Mouse (Mus musculus): Measurements from ENCODE around the gene Fbxw5. TPM values are rescaled to one million over a fixed set of nuclear protein-coding genes. Genes with fewer than 3 reads are reported as not detected.

Gene Fbxw5
- polyA plus RNA-seq, 1 experiment from 2014 or later: 88.3 TPM

GRCm38 (mm10) chr2:25533707-25534106 is 33.2 kb downstream of the Fbxw5 start:
- Histone ChIP-seq H3K9me3 (ENCODE audit: control insufficient read depth, low read length) (no peaks in the 10 kb centered on the region), H3K36me3 (ENCODE audit: control insufficient read depth, insufficient read depth, low read length) (peaks cover 7% of the 10 kb centered on the region; the same call in 1 of the 2 replicates)
- 94% methylated on average over 2 of the region's 2 CpGs for whole genome bisulfite sequencing

GRCm38 (mm10) chr2:25534178-25534865 is 33.8 kb downstream of the Fbxw5 start:
- Histone ChIP-seq H3K9ac (ENCODE audit: low read length) (no peak overlapping the region), H3K27me3 (ENCODE audit: control insufficient read depth, insufficient read depth, low read length) (no peaks in the 10 kb centered on the region), H3K4me2 (ENCODE audit: low read depth) (no peak overlapping the region), H3K36me3 (ENCODE audit: control insufficient read depth, insufficient read depth, low read length) (peaks cover 5% of the 10 kb centered on the region; the same call in 1 of the 2 replicates), H3K4me1 (ENCODE audit: control insufficient read depth, insufficient read depth, low read length) (no peaks in the 10 kb centered on the region), H3K9me3 (ENCODE audit: control insufficient read depth, low read length) (no peaks in the 10 kb centered on the region), H3K4me3 (ENCODE audit: low read depth, low read length) (no peak overlapping the region), H3K27ac (ENCODE audit: low read depth, low read length) (no peak overlapping the region)
- 90% methylated on average over 3 of the region's 3 CpGs for WGBS
- no peak for ATAC-seq (ENCODE audit: insufficient read depth, low FRiP score, low TSS enrichment)
- DNase-seq (ENCODE audit: low spot score): no peak

More at GRCm38 (mm10) chr2:25533707-25534106, 33.2 kb downstream of the Fbxw5 start:
- ATAC-seq (ENCODE audit: insufficient read depth, low FRiP score, low TSS enrichment) (no peak), DNase-seq (ENCODE audit: low spot score) (no peak)
- no peak overlapping the region for H3K9ac ChIP-seq (ENCODE audit: low read length)
- no peaks in the 10 kb centered on the region for H3K4me1 ChIP-seq (ENCODE audit: control insufficient read depth, insufficient read depth, low read length)
- H3K27ac ChIP-seq (ENCODE audit: low read depth, low read length): no peak overlapping the region
- no peak overlapping the region for H3K4me2 ChIP-seq (ENCODE audit: low read depth)
- H3K27me3 ChIP-seq (ENCODE audit: control insufficient read depth, insufficient read depth, low read length): no peaks in the 10 kb centered on the region
- no peak overlapping the region for H3K4me3 ChIP-seq (ENCODE audit: low read depth, low read length)

- no peak for ATAC-seq (ENCODE audit: insufficient read depth, low FRiP score, low TSS enrichment)
- peaks cover 5% of the 10 kb centered on the region; the same call in 1 of the 2 replicates for H3K36me3 ChIP-seq (ENCODE audit: control insufficient read depth, insufficient read depth, low read length)
These were observed 34.3 kb downstream of the Fbxw5 start for GRCm38 (mm10) chr2:25534866-25535182.

DNA sequence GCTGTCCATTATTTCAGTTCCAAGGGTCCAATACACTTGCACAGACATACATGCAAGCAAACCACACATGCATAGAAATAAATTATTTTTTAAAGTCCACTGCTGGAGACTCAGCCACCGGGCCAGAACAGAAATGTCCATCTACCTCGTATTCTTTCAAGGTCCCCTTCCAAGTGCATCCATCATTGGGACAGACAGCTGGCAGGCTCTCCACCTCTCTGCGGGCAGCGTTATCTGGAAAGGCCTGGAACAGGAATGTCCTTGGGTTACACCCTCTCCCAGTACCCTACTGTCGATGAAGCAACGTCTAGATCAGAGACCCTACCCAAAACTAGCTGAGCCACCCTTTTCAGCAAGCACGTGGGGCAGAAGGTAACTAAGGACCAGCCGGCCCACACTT is 36.0 kb downstream of the Fbxw5 start:
- Histone ChIP-seq H3K27ac (ENCODE audit: low read depth, low read length) (no peak overlapping the region), H3K9me3 (ENCODE audit: control insufficient read depth, low read length) (no peaks in the 10 kb centered on the region), H3K4me3 (ENCODE audit: low read depth, low read length) (no peak overlapping the region), H3K4me2 (ENCODE audit: low read depth) (no peak overlapping the region), H3K27me3 (ENCODE audit: control insufficient read depth, insufficient read depth, low read length) (no peaks in the 10 kb centered on the region), H3K36me3 (ENCODE audit: control insufficient read depth, insufficient read depth, low read length) (no peaks in the 10 kb centered on the region; the same call in 1 of the 2 replicates), H3K4me1 (ENCODE audit: control insufficient read depth, insufficient read depth, low read length) (no peaks in the 10 kb centered on the region), H3K9ac (ENCODE audit: low read length) (no peak overlapping the region)
- DNase-seq (ENCODE audit: low spot score) (no peak), ATAC-seq (ENCODE audit: insufficient read depth, low FRiP score, low TSS enrichment) (no peak)
- WGBS: 90% methylated on average over 8 of the region's 8 CpGs

More at GRCm38 (mm10) chr2:25534866-25535182, 34.3 kb downstream of the Fbxw5 start:
- Histone ChIP-seq H3K9ac (ENCODE audit: low read length) (no peak overlapping the region), H3K27me3 (ENCODE audit: control insufficient read depth, insufficient read depth, low read length) (no peaks in the 10 kb centered on the region), H3K4me3 (ENCODE audit: low read depth, low read length) (no peak overlapping the region), H3K4me1 (ENCODE audit: control insufficient read depth, insufficient read depth, low read length) (no peaks in the 10 kb centered on the region), H3K4me2 (ENCODE audit: low read depth) (no peak overlapping the region), H3K9me3 (ENCODE audit: control insufficient read depth, low read length) (no peaks in the 10 kb centered on the region), H3K27ac (ENCODE audit: low read depth, low read length) (no peak overlapping the region)
- no peak for DNase-seq (ENCODE audit: low spot score)
- WGBS: 87% methylated on average over 2 of the region's 2 CpGs

- Histone ChIP-seq H3K9ac (ENCODE audit: low read length) (no peak overlapping the region), H3K27me3 (ENCODE audit: control insufficient read depth, insufficient read depth, low read length) (no peaks in the 10 kb centered on the region), H3K4me1 (ENCODE audit: control insufficient read depth, insufficient read depth, low read length) (no peaks in the 10 kb centered on the region), H3K27ac (ENCODE audit: low read depth, low read length) (no peak overlapping the region), H3K36me3 (ENCODE audit: control insufficient read depth, insufficient read depth, low read length) (no peaks in the 10 kb centered on the region), H3K9me3 (ENCODE audit: control insufficient read depth, low read length) (no peaks in the 10 kb centered on the region), H3K4me3 (ENCODE audit: low read depth, low read length) (no peak overlapping the region), H3K4me2 (ENCODE audit: low read depth) (no peak overlapping the region)
- DNase-seq (ENCODE audit: low spot score): no peak
- WGBS: 93% methylated on average over 4 of the region's 4 CpGs
- ATAC-seq (ENCODE audit: insufficient read depth, low FRiP score, low TSS enrichment): no peak
These were observed 40.0 kb downstream of the Fbxw5 start for GRCm38 (mm10) chr2:25540541-25540948.

- 82% methylated on average over 10 of the region's 10 CpGs for WGBS
- DNase-seq (ENCODE audit: low spot score) (no peak), ATAC-seq (ENCODE audit: insufficient read depth, low FRiP score, low TSS enrichment) (no peak)
- Histone ChIP-seq H3K36me3 (ENCODE audit: control insufficient read depth, insufficient read depth, low read length) (no peaks in the 10 kb centered on the region), H3K9me3 (ENCODE audit: control insufficient read depth, low read length) (no peaks in the 10 kb centered on the region), H3K27ac (ENCODE audit: low read depth, low read length) (no peak overlapping the region), H3K4me2 (ENCODE audit: low read depth) (no peak overlapping the region), H3K27me3 (ENCODE audit: control insufficient read depth, insufficient read depth, low read length) (no peaks in the 10 kb centered on the region), H3K4me1 (ENCODE audit: control insufficient read depth, insufficient read depth, low read length) (peaks cover 5% of the 10 kb centered on the region), H3K9ac (ENCODE audit: low read length) (no peak overlapping the region), H3K4me3 (ENCODE audit: low read depth, low read length) (no peak overlapping the region)
These were observed 41.3 kb downstream of the Fbxw5 start for GRCm38 (mm10) chr2:25541644-25542367.

DNA sequence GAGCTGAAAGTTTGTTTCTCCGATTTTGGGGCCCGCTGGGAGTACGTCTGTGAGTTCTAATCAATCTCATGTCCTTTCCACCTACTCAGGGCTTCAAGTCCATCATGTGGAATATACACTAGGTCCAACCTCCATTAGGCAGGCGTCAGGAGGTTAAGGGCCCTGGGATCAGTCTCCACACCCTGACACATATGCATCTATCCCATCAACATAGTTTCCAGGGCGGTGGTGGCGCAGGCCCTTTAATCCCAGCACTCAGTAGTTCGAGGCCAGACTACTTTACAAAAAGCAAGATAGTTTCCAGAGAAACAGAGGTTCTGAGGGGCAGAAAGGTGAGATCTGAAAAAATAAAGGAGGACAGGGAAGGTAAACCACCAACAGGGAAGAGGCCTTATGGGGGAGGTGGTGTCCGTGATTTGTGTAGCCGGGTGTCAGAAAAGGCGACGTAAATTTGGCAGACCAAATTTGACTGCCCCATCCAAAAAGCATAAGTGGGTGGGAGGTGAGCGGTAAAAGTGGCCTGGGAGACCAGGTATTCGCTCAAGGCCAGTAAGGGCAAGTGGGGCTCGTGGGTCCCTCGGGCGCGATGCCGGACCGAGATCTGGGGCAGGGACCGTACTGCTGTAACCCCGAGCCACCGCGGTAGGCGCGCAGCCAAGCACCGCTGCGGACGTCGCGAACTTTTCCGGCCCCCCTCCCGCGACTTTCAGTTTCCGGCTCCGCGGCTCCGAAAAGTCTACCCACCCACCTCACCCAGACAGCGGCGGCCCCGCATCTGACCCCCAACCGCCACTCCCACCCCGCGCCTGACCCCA is 45.7 kb downstream of the Fbxw5 start:
- H3K4me3 ChIP-seq (ENCODE audit: low read depth, low read length): peak overlapping the region; percentile 62
- no peaks in the 10 kb centered on the region for H3K27me3 ChIP-seq (ENCODE audit: control insufficient read depth, insufficient read depth, low read length)
- ATAC-seq (ENCODE audit: insufficient read depth, low FRiP score, low TSS enrichment) (peak; percentile 64), DNase-seq (ENCODE audit: low spot score) (no peak)
- H3K9me3 ChIP-seq (ENCODE audit: control insufficient read depth, low read length): no peaks in the 10 kb centered on the region
- no peaks in the 10 kb centered on the region for H3K36me3 ChIP-seq (ENCODE audit: control insufficient read depth, insufficient read depth, low read length)
- WGBS: 10% methylated on average over 36 of the region's 43 CpGs
- peak overlapping the region; percentile 31; the same call in 1 of the 2 replicates for H3K27ac ChIP-seq (ENCODE audit: low read depth, low read length)
- H3K9ac ChIP-seq (ENCODE audit: low read length): peak overlapping the region; percentile 61
- peak overlapping the region; percentile 63 for H3K4me2 ChIP-seq (ENCODE audit: low read depth)
- H3K4me1 ChIP-seq (ENCODE audit: control insufficient read depth, insufficient read depth, low read length): peaks cover 5% of the 10 kb centered on the region

DNA sequence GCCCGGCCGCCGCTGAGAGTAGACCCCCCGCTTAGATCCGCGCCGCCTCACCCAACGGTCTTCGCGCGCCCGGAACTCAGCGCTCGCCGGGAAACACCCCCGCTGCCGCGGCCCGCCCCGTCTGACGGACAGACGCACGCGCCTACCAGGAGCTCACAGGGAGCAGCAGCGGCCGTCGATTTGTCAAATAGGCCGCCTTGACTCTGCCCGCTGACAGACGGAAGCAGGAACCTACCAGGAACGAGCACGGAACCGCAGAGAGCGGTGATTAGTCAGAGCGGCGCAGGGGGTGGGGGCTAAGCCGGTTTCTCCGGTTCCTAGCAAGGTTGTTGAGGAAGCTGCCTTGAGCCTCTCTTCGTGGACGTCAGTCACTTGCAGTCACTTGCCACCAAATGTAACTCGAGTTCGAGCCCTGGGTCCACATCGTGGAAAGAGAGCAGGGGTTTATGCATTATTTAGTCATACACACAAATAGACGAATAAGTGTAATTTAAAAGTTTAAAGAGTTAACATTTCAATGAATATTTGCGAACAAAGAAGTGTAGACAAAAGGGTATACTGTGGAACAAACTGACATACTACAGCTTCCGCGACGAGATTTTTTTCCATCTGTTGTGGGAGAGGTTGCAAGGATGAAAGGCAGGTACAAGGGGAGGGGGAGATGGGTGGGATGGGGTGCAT is 46.4 kb downstream of the Fbxw5 start, which contains the start of gene Traf2:
TSS of gene Traf2 (minus strand) at position 130 of the 681 bp plus-strand sequence.
- DNase-seq (ENCODE audit: low spot score) (peak; percentile 99), ATAC-seq (ENCODE audit: insufficient read depth, low FRiP score, low TSS enrichment) (peak; percentile 97)
- H3K9me3 ChIP-seq (ENCODE audit: control insufficient read depth, low read length): no peaks in the 10 kb centered on the region
- WGBS: 3% methylated on average over 48 of the region's 48 CpGs
- H3K4me1 ChIP-seq (ENCODE audit: control insufficient read depth, insufficient read depth, low read length): peaks cover 5% of the 10 kb centered on the region
- peak within 1 kb of the TSS; percentile 62 for H3K4me3 ChIP-seq (ENCODE audit: low read depth, low read length)
- peak within 1 kb of the TSS; percentile 63 for H3K4me2 ChIP-seq (ENCODE audit: low read depth)
- H3K9ac ChIP-seq (ENCODE audit: low read length): peak within 1 kb of the TSS; percentile 61
- H3K27ac ChIP-seq (ENCODE audit: low read depth, low read length): peak within 1 kb of the TSS; percentile 31; the same call in 1 of the 2 replicates
- H3K27me3 ChIP-seq (ENCODE audit: control insufficient read depth, insufficient read depth, low read length): no peaks in the 10 kb centered on the region
- no peaks in the 10 kb centered on the region for H3K36me3 ChIP-seq (ENCODE audit: control insufficient read depth, insufficient read depth, low read length)

Measured in neural tube, embryonic 11.5 days (tissue).